Mouse (Mus musculus) CD4-positive, CD25-positive, alpha-beta regulatory T cell, adult 4 months (primary cell): Measurements from ENCODE around the gene Gcn1l1. TPM values are rescaled to one million over a fixed set of nuclear protein-coding genes. Genes with fewer than 3 reads are reported as not detected.
A peak's percentile ranks its signal among the peaks of the same experiment; 100 is the strongest.
"Not testable (repeated sequence)": the region's sequence is repeated elsewhere in the genome, so short reads cannot be mapped to it uniquely, and the experiment has no call there.

Source experiments
- ATAC-seq: one replicate; pipeline ENCODE4 v1.8.0; 2017
- polyA plus RNA-seq, 2 experiments: library from polyadenylated mRNA; unstranded; fragments of 100-300 nt; shearing (Covaris generic); gene quantifications; one replicate each; pipeline ENCODE4 v1.2.1; 2017

Gene Gcn1l1
- polyA plus RNA-seq, 2 experiments from 2014 or later, result 25.2 to 36.2 TPM

GRCm38 (mm10) chr5:115560336-115560905 lies 4.6 kb upstream of the Gcn1l1 start:
- ATAC-seq, result no peak

GRCm38 (mm10) chr5:115563771-115564585 lies 1.1 kb upstream of the Gcn1l1 start:
- ATAC-seq, result no peak

- ATAC-seq, result peak; percentile 30
These were observed 349 bp downstream of the Gcn1l1 start for GRCm38 (mm10) chr5:115565403-115565802.

GRCm38 (mm10) chr5:115568681-115569080 lies 3.6 kb downstream of the Gcn1l1 start:
- ATAC-seq, result no peak

GRCm38 (mm10) chr5:115569308-115569707 lies 4.3 kb downstream of the Gcn1l1 start:
- ATAC-seq, result no peak

- no peak for ATAC-seq
These were observed 4.7 kb downstream of the Gcn1l1 start for GRCm38 (mm10) chr5:115569721-115570120.

- ATAC-seq, result no peak
These were observed 6.0 kb downstream of the Gcn1l1 start for GRCm38 (mm10) chr5:115571086-115571485.

GRCm38 (mm10) chr5:115572679-115573535 lies 7.9 kb downstream of the Gcn1l1 start:
- no peak for ATAC-seq

GRCm38 (mm10) chr5:115574992-115575391 lies 9.9 kb downstream of the Gcn1l1 start:
- no peak for ATAC-seq

GRCm38 (mm10) chr5:115577686-115578085 lies 12.6 kb downstream of the Gcn1l1 start:
- not testable (repeated sequence) for ATAC-seq

GRCm38 (mm10) chr5:115578922-115579321 lies 13.9 kb downstream of the Gcn1l1 start:
- ATAC-seq, result no peak

- ATAC-seq, result no peak
These were observed 14.3 kb downstream of the Gcn1l1 start for GRCm38 (mm10) chr5:115579363-115579762.

- ATAC-seq, result no peak
These were observed 15.4 kb downstream of the Gcn1l1 start for GRCm38 (mm10) chr5:115580229-115581001.

- no peak for ATAC-seq
These were observed 16.6 kb downstream of the Gcn1l1 start for GRCm38 (mm10) chr5:115581662-115582061.

- ATAC-seq, result no peak
These were observed 20.6 kb downstream of the Gcn1l1 start for GRCm38 (mm10) chr5:115585616-115586015.

GRCm38 (mm10) chr5:115586166-115586565 lies 21.1 kb downstream of the Gcn1l1 start:
- ATAC-seq, result no peak

- ATAC-seq, result no peak
These were observed 21.7 kb downstream of the Gcn1l1 start for GRCm38 (mm10) chr5:115586780-115587179.

- ATAC-seq, result no peak
These were observed 26.0 kb downstream of the Gcn1l1 start for GRCm38 (mm10) chr5:115591028-115591427.

GRCm38 (mm10) chr5:115591506-115591905 lies 26.5 kb downstream of the Gcn1l1 start:
- ATAC-seq, result no peak

- no peak for ATAC-seq
These were observed 38.5 kb downstream of the Gcn1l1 start for GRCm38 (mm10) chr5:115603561-115603960.

GRCm38 (mm10) chr5:115611566-115611965 lies 46.5 kb downstream of the Gcn1l1 start:
- ATAC-seq, result no peak

GRCm38 (mm10) chr5:115613332-115613731 lies 48.3 kb downstream of the Gcn1l1 start:
- no peak for ATAC-seq
